ENCODE assay signal across 8 mouse cellular contexts in genomic region chr17:71254736-71255135, GRCm38 (mm10). TPM values are rescaled to one million over a fixed set of nuclear protein-coding genes. Genes with fewer than 3 reads are reported as not detected.
DNase-seq lines count a peak whose midpoint lies in the region; ATAC-seq lines count a peak whose summit lies in the region.

No protein-coding gene starts in this region.

- H3K4me2 ChIP-seq in hindbrain, embryonic 11.5 days (replicated peaks; ENCODE audit: low read depth, low read length) = no peak overlapping the region
- H3K4me2 ChIP-seq in hindbrain, embryonic 16.5 days (ENCODE audit: low read length) = no peak overlapping the region
- no peak overlapping the region for H3K4me2 ChIP-seq in limb, embryonic 13.5 days (replicated peaks)
- no peak overlapping the region for H3K4me2 ChIP-seq in forebrain, embryonic 12.5 days
- no peak overlapping the region for H3K4me2 ChIP-seq in forebrain, embryonic 11.5 days (ENCODE audit: low read depth, low read length, severe bottlenecking)

- no peaks in the 10 kb centered on the region for H3K4me1 ChIP-seq in hindbrain, embryonic 11.5 days (replicated peaks; ENCODE audit: control insufficient read depth, insufficient read depth, low read length)
- peaks cover 6% of the 10 kb centered on the region for H3K4me1 ChIP-seq in hindbrain, embryonic 16.5 days (ENCODE audit: control insufficient read depth, insufficient read depth, low read depth, low read length)
- peaks cover 63% of the 10 kb centered on the region for H3K4me1 ChIP-seq in limb, embryonic 13.5 days
- H3K4me1 ChIP-seq in forebrain, embryonic 12.5 days = no peaks in the 10 kb centered on the region; the same call in 1 of the 2 replicates
- 0 out of 2 replicates have a peak, but pooled peaks cover 2% of the 10 kb centered on the region for H3K4me1 ChIP-seq in forebrain, embryonic 11.5 days (replicated peaks; ENCODE audit: control insufficient read depth, insufficient read depth, low read length)

- H3K27ac ChIP-seq in hindbrain, embryonic 11.5 days (ENCODE audit: low read depth, low read length) = no peak overlapping the region
- H3K27ac ChIP-seq in hindbrain, embryonic 16.5 days (ENCODE audit: low read depth, low read length) = no peak overlapping the region
- peak overlapping the region; percentile 73; the same call in 1 of the 2 replicates for H3K27ac ChIP-seq in limb, embryonic 13.5 days
- H3K27ac ChIP-seq in forebrain, embryonic 12.5 days = no peak overlapping the region
- no peak overlapping the region for H3K27ac ChIP-seq in forebrain, embryonic 11.5 days (ENCODE audit: low read depth, low read length)

- H3K9me3 ChIP-seq in hindbrain, embryonic 11.5 days (ENCODE audit: control insufficient read depth, low read length) = no peaks in the 10 kb centered on the region
- no peaks in the 10 kb centered on the region for H3K9me3 ChIP-seq in hindbrain, embryonic 16.5 days (ENCODE audit: control insufficient read depth, low read length)
- no peaks in the 10 kb centered on the region for H3K9me3 ChIP-seq in limb, embryonic 13.5 days
- no peaks in the 10 kb centered on the region for H3K9me3 ChIP-seq in forebrain, embryonic 12.5 days
- H3K9me3 ChIP-seq in forebrain, embryonic 11.5 days (ENCODE audit: control insufficient read depth, low read length) = no peaks in the 10 kb centered on the region

- no peaks in the 10 kb centered on the region for H3K27me3 ChIP-seq in hindbrain, embryonic 11.5 days (ENCODE audit: control insufficient read depth, insufficient read depth, low read length)
- no peaks in the 10 kb centered on the region for H3K27me3 ChIP-seq in hindbrain, embryonic 16.5 days (replicated peaks; ENCODE audit: control insufficient read depth, insufficient read depth, low read length)
- H3K27me3 ChIP-seq in limb, embryonic 13.5 days = no peaks in the 10 kb centered on the region
- no peaks in the 10 kb centered on the region for H3K27me3 ChIP-seq in splenic B cell, adult 2 months (ENCODE audit: control insufficient read depth, insufficient read depth, low read length, poor library complexity, severe bottlenecking)
- H3K27me3 ChIP-seq in forebrain, embryonic 12.5 days = no peaks in the 10 kb centered on the region
- H3K27me3 ChIP-seq in forebrain, embryonic 11.5 days (ENCODE audit: control insufficient read depth, insufficient read depth, low read length) = no peaks in the 10 kb centered on the region

- no peak overlapping the region for H3K4me3 ChIP-seq in hindbrain, embryonic 11.5 days (ENCODE audit: low read depth, low read length)
- no peak overlapping the region for H3K4me3 ChIP-seq in hindbrain, embryonic 16.5 days (ENCODE audit: low read length)
- H3K4me3 ChIP-seq in limb, embryonic 13.5 days = no peak overlapping the region
- no peak overlapping the region for H3K4me3 ChIP-seq in forebrain, embryonic 12.5 days (replicated peaks)
- H3K4me3 ChIP-seq in forebrain, embryonic 11.5 days (ENCODE audit: low read depth, low read length) = no peak overlapping the region

- no peak overlapping the region for H3K9ac ChIP-seq in hindbrain, embryonic 11.5 days (ENCODE audit: low read depth, low read length)
- no peak overlapping the region for H3K9ac ChIP-seq in hindbrain, embryonic 16.5 days (ENCODE audit: low read depth, low read length)
- H3K9ac ChIP-seq in limb, embryonic 13.5 days = no peak overlapping the region
- no peak overlapping the region for H3K9ac ChIP-seq in forebrain, embryonic 12.5 days
- no peak overlapping the region for H3K9ac ChIP-seq in forebrain, embryonic 11.5 days (ENCODE audit: low read length)

- no peak for ATAC-seq in hindbrain, embryonic 11.5 days (ENCODE audit: low FRiP score)
- ATAC-seq in hindbrain, embryonic 16.5 days = no peak
- ATAC-seq in limb, embryonic 13.5 days (ENCODE audit: low FRiP score, low read depth) = no peak
- no peak for ATAC-seq in forebrain, embryonic 12.5 days (ENCODE audit: low FRiP score)
- no peak for ATAC-seq in forebrain, embryonic 11.5 days (replicated peaks; ENCODE audit: low FRiP score)

- DNase-seq in hindbrain, embryonic 11.5 days (ENCODE audit: low spot score) = peak; percentile 51
- peak; percentile 23 for DNase-seq in CD4-positive helper T cell, adult 2 months (ENCODE audit: low read depth, low spot score)
- DNase-seq in T-cell, adult 2 months (ENCODE audit: low spot score) = peak; percentile 15
- DNase-seq in splenic B cell, adult 2 months (ENCODE audit: low read depth, low spot score) = peak; percentile 67
- DNase-seq in forebrain, embryonic 11.5 days (ENCODE audit: low spot score) = no peak

- WGBS in hindbrain, embryonic 11.5 days = 61% methylated on average over 6 of the region's 6 CpGs
- 58% methylated on average over 6 of the region's 6 CpGs for WGBS in hindbrain, embryonic 16.5 days
- WGBS in limb, embryonic 13.5 days = 53% methylated on average over 6 of the region's 6 CpGs
- 52% methylated on average over 6 of the region's 6 CpGs for WGBS in forebrain, embryonic 12.5 days
- 63% methylated on average over 6 of the region's 6 CpGs for WGBS in forebrain, embryonic 11.5 days

- H3K36me3 ChIP-seq in hindbrain, embryonic 11.5 days (ENCODE audit: control insufficient read depth, insufficient read depth, low read length) = no peaks in the 10 kb centered on the region
- H3K36me3 ChIP-seq in hindbrain, embryonic 16.5 days (ENCODE audit: control insufficient read depth, insufficient read depth, low read length) = no peaks in the 10 kb centered on the region
- peaks cover 9% of the 10 kb centered on the region for H3K36me3 ChIP-seq in limb, embryonic 13.5 days
- no peaks in the 10 kb centered on the region for H3K36me3 ChIP-seq in splenic B cell, adult 2 months (ENCODE audit: control insufficient read depth, insufficient read depth, low read length, poor library complexity, severe bottlenecking)
- peaks cover 15% of the 10 kb centered on the region for H3K36me3 ChIP-seq in forebrain, embryonic 12.5 days (replicated peaks)
- no peaks in the 10 kb centered on the region for H3K36me3 ChIP-seq in forebrain, embryonic 11.5 days (ENCODE audit: control insufficient read depth, insufficient read depth, low read length)

RNA-seq across cellular contexts. Expression of gene Emilin2, which starts 57.0 kb away (rescaled TPM):
- polyA plus RNA-seq in hindbrain, embryonic 11.5 days (2014; fragmentation: Nextera tagmentation; extraction: Ambion mirVana) = 7.8 and 11.2 TPM in 2 replicates
- 2.2 and 2.5 TPM in 2 replicates for polyA plus RNA-seq in hindbrain, embryonic 16.5 days (2015; fragmentation: Nextera tagmentation; extraction: Ambion mirVana)
- polyA plus RNA-seq in limb, embryonic 13.5 days (2015; fragmentation: Nextera tagmentation; extraction: Ambion mirVana) = 18.6 and 19.1 TPM in 2 replicates
- polyA plus RNA-seq in forebrain, embryonic 12.5 days (2016; fragmentation: Nextera tagmentation; extraction: Ambion mirVana) = 5.5 and 6.1 TPM in 2 replicates
- polyA plus RNA-seq in forebrain, embryonic 11.5 days (2014; fragmentation: Nextera tagmentation; extraction: Ambion mirVana) = 10.3 and 11.7 TPM in 2 replicates
